Mouse (Mus musculus) bone marrow, adult 2 months (tissue): ENCODE results near the gene Olfr665.

ENCODE experiments used
- CTCF ChIP-seq: fragments of 200-500 bp; IDR thresholded peaks from 2 replicates; pipeline ENCODE4 v1.5.1; 2011; ENCODE audit warnings: low read length, control low read depth; ENCODE audit not compliant: control insufficient read depth, insufficient read depth
- POLR2A ChIP-seq: fragments of 200-500 bp; IDR thresholded peaks from 2 replicates; pipeline ENCODE4 v1.6.1; 2011; ENCODE audit warnings: low read depth, mild to moderate bottlenecking, control low read depth, low read length, borderline replicate concordance; ENCODE audit not compliant: control insufficient read depth

GRCm38 (mm10) chr7:104877731-104878130 is at the start of gene Olfr665:
- no peak for TF ChIP-seq CTCF
- no peak for TF ChIP-seq POLR2A
